Mouse (Mus musculus) cortical plate, adult 2 months (tissue): ENCODE measurements around the gene Ipcef1.

Source experiments
- CTCF ChIP-seq: fragments of 200-500 bp; IDR thresholded peaks from 2 replicates; pipeline ENCODE4 v1.5.1; 2011; ENCODE audit warnings: mild to moderate bottlenecking, control low read depth, low read length; ENCODE audit not compliant: insufficient read depth; ENCODE audit errors: extremely low read depth
- POLR2A ChIP-seq: fragments of 200-500 bp; IDR thresholded peaks from 2 replicates; pipeline ENCODE4 v1.6.1; 2011; ENCODE audit warnings: mild to moderate bottlenecking, low read length, control low read depth; ENCODE audit not compliant: insufficient read depth; ENCODE audit errors: extremely low read depth

- TF ChIP-seq CTCF: no peak
- TF ChIP-seq POLR2A: no peak
Measured at GRCm38 (mm10) chr10:6982751-6983151, 69.5 kb downstream of the Ipcef1 start.
